Mouse (Mus musculus): ENCODE data around the gene Actr8.

Gene Actr8

GRCm38 (mm10) chr14:29978254-29979204 is at the start of gene Actr8:
Gene Actr8, plus strand, starts transcription at chr14:29978337.
- DNase-seq, result peak; percentile 86 to 93

- no peak for DNase-seq
Measured at GRCm38 (mm10) chr14:29928966-29929365, 49.2 kb upstream of the Actr8 start.

- DNase-seq, result no peak
Measured at GRCm38 (mm10) chr14:29935516-29935915, 42.6 kb upstream of the Actr8 start.

GRCm38 (mm10) chr14:29937466-29937865 is 40.7 kb upstream of the Actr8 start:
- DNase-seq, result no peak

- no peak for DNase-seq
Measured at GRCm38 (mm10) chr14:29939600-29940312, 38.4 kb upstream of the Actr8 start.

- no peak for DNase-seq
Measured at GRCm38 (mm10) chr14:29940313-29940812, 37.8 kb upstream of the Actr8 start.

- peak in 1 of 2 experiments; percentile 19 for DNase-seq
Measured at GRCm38 (mm10) chr14:29940877-29941276, 37.3 kb upstream of the Actr8 start.

- DNase-seq, result no peak
Measured at GRCm38 (mm10) chr14:29946761-29947309, 31.3 kb upstream of the Actr8 start.

GRCm38 (mm10) chr14:29950805-29951204 is 27.3 kb upstream of the Actr8 start:
- no peak for DNase-seq

- DNase-seq, result no peak
Measured at GRCm38 (mm10) chr14:29957393-29957792, 20.7 kb upstream of the Actr8 start.

- no peak for DNase-seq
Measured at GRCm38 (mm10) chr14:29967611-29968010, 10.5 kb upstream of the Actr8 start.

GRCm38 (mm10) chr14:29968075-29968821 is 9.9 kb upstream of the Actr8 start, which contains the start of gene Selenok:
Gene Selenok, plus strand, starts transcription at chr14:29968308.
- peak; percentile 85 to 87 for DNase-seq

GRCm38 (mm10) chr14:29971446-29971845 is 6.7 kb upstream of the Actr8 start:
- DNase-seq, result no peak

GRCm38 (mm10) chr14:29971993-29972392 is 6.1 kb upstream of the Actr8 start:
- DNase-seq, result no peak

GRCm38 (mm10) chr14:29976927-29977326 is 1.2 kb upstream of the Actr8 start:
- no peak for DNase-seq

GRCm38 (mm10) chr14:29980447-29981205 is 2.5 kb downstream of the Actr8 start:
- peak in 1 of 2 experiments; percentile 16 for DNase-seq

- DNase-seq, result no peak
Measured at GRCm38 (mm10) chr14:29986096-29986495, 8.0 kb downstream of the Actr8 start.

GRCm38 (mm10) chr14:29987276-29987675 is 9.1 kb downstream of the Actr8 start:
- DNase-seq, result no peak

GRCm38 (mm10) chr14:29987739-29988138 is 9.6 kb downstream of the Actr8 start:
- DNase-seq, result no peak

- DNase-seq, result no peak
Measured at GRCm38 (mm10) chr14:29988337-29988736, 10.2 kb downstream of the Actr8 start.

GRCm38 (mm10) chr14:29994976-29995375 is 16.8 kb downstream of the Actr8 start:
- no peak for DNase-seq
